Mouse (Mus musculus) kidney, adult 2 months (tissue): ENCODE data around the gene 1700017N19Rik.

Experiments
- CTCF ChIP-seq: fragments of 200-500 bp; conservative IDR thresholded peaks from 2 replicates; pipeline ENCODE4 v1.5.1; 2011; ENCODE audit warnings: low read depth, mild to moderate bottlenecking, control low read depth, low read length, moderate library complexity, mixed read lengths; ENCODE audit not compliant: insufficient read depth, insufficient read length
- POLR2A ChIP-seq: fragments of 200-500 bp; IDR thresholded peaks from one replicate; pipeline ENCODE4 v1.6.1; 2011; ENCODE audit warnings: low read depth, low read length, control low read depth

GRCm38 (mm10) chr10:100622494-100622893, 32.2 kb downstream of the 1700017N19Rik start:
- no peak for TF ChIP-seq POLR2A
- no peak for TF ChIP-seq CTCF
